In the genomic region with DNA sequence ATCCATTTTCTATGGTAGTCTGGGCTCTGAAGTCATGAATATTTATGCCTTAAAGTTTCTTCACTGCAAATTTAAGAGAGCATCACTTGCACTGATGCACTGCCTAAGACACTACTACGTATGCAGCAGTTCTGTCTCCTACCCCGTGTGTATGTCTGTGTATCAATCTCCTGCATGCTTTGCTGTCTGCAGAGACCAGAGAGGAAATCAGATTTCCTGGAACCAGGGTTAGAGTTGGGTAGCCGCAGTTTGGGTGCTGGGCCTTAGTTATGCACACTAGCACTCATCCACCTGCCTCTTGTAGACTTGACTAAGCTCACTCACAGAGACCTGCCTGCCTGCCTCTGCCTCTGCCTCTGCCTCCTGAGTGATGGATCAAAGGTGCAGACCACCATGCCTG, we compare ENCODE assay signal across 19 mouse cellular contexts. TPM values are rescaled to one million over a fixed set of nuclear protein-coding genes. Genes with fewer than 3 reads are reported as not detected.
DNase-seq lines count a peak whose midpoint lies in the region; ATAC-seq and TF ChIP-seq lines count a peak whose summit lies in the region.
"Had no signal": no experiment of that assay in that cellular context is flagged by ENCODE, and none has a peak within 500 bp of the region (broad histone marks: within the 10 kb centered on the region; RNA-seq: fewer than 3 reads in every experiment).

No protein-coding gene starts in this region.

- no peaks in the 10 kb centered on the region for H3K27me3 ChIP-seq in megakaryocyte, embryonic 14.5 days (replicated peaks)
- H3K27me3 ChIP-seq: hindbrain, embryonic 13.5 days had no signal

- no peak for TF ChIP-seq CTCF in gastrocnemius, adult 2 months (IDR thresholded peaks at IDR 0.05)

- intact Hi-C loops in gastrocnemius, postnatal 36 days (cut with DNase I), result no loop called here
- intact Hi-C loops in gastrocnemius, adult 2 months (cut with DNase I), result loop anchor here (5.0 kb wide), 1 partner anchor 69 kb away; no protein-coding TSS in a partner anchor

- peaks cover 87% of the 10 kb centered on the region for H3K4me1 ChIP-seq in megakaryocyte, embryonic 14.5 days

- H3K27ac ChIP-seq in gastrocnemius, adult 2 months, result no peak overlapping the region
- H3K27ac ChIP-seq: hindbrain, embryonic 10.5 days; hindbrain, embryonic 13.5 days had no signal

- peaks cover 79% of the 10 kb centered on the region for H3K36me3 ChIP-seq in megakaryocyte, embryonic 14.5 days (replicated peaks; ENCODE audit: low read length)
- H3K36me3 ChIP-seq: hindbrain, embryonic 10.5 days; hindbrain, embryonic 13.5 days had no signal

- H3K9me3 ChIP-seq in megakaryocyte, embryonic 14.5 days, result no peaks in the 10 kb centered on the region
- H3K9me3 ChIP-seq: hindbrain, embryonic 10.5 days; hindbrain, embryonic 13.5 days had no signal

- H3K4me3 ChIP-seq in megakaryocyte, embryonic 14.5 days (replicated peaks), result peak overlapping the region; percentile 53
- H3K4me3 ChIP-seq in gastrocnemius, adult 2 months, result no peak overlapping the region
- H3K4me3 ChIP-seq: hindbrain, embryonic 10.5 days; hindbrain, embryonic 13.5 days had no signal

- no peak for ATAC-seq in megakaryocyte, adult 5-6 weeks (ENCODE audit: poor library complexity, severe bottlenecking)
- ATAC-seq in CD4-positive, CD25-positive, alpha-beta regulatory T cell, adult 4 months, result peak; percentile 52
- ATAC-seq: forebrain, embryonic 14.5 days; forebrain, postnatal 0 days; hindbrain, embryonic 16.5 days; intestine, postnatal 0 days had no signal

- DNase-seq in induced T-regulatory cell, adult 2 months (ENCODE audit: low read depth), result peak; percentile 44
- DNase-seq in gastrocnemius, postnatal 36 days, result no peak
- no peak for DNase-seq in gastrocnemius, adult 2 months
- no peak for DNase-seq in right cerebral cortex, postnatal 36 days (ENCODE audit: low spot score in 2 of 2)
- DNase-seq: adrenal gland, postnatal 10 days; adrenal gland, postnatal 36 days; cerebellum, adult 18-20 months; cerebellum, adult 9-10 months; cerebellum, postnatal 14 days; forebrain, postnatal 0 days; gastrocnemius, postnatal 25 days had no signal

RNA-seq across cellular contexts. Expression of a gene that starts 33.8 kb away (rescaled TPM):
- polyA plus RNA-seq in megakaryocyte, embryonic 14.5 days (2012; ENCODE audit: insufficient read depth, low replicate concordance), result 68.2 and 178 TPM in 2 replicates
- total RNA-seq in megakaryocyte, adult 5-6 weeks (2015), result 49.1 and 49.2 TPM in 2 replicates
- 59.8 and 74.4 TPM in 2 replicates for total RNA-seq in megakaryocyte, adult 5-6 weeks (2017)
- 10 to 100 TPM; 42.0 to 56.3 TPM for polyA plus RNA-seq in CD4-positive, CD25-positive, alpha-beta regulatory T cell, adult 4 months (2017; shearing (Covaris generic))
- total RNA-seq in gastrocnemius, postnatal 36 days (2021), result 10 to 100 TPM; 21.5 to 28.2 TPM
- 10 to 100 TPM; 26.0 to 29.0 TPM for total RNA-seq in gastrocnemius, adult 2 months (2021)
